Mouse (Mus musculus) liver, adult 10 weeks (tissue): ENCODE results near the gene Alas2. TPM values are rescaled to one million over a fixed set of nuclear protein-coding genes. Genes with fewer than 3 reads are reported as not detected.

Experiments
- polyA plus RNA-seq: library from polyadenylated mRNA; stranded (reverse); fragments of 350-450 nt; fragmentation: Illumina TruSeq; extraction: RNeasy Lipid Tissue Mini Kit (QIAGEN cat#74804); gene quantifications from one replicate; pipeline ENCODE4 v1.2.3, GENCODE M21; 2014; ENCODE audit warnings: low read depth, low replicate concordance

The Alas2 gene
- polyA plus RNA-seq = 8.7 TPM

DNA sequence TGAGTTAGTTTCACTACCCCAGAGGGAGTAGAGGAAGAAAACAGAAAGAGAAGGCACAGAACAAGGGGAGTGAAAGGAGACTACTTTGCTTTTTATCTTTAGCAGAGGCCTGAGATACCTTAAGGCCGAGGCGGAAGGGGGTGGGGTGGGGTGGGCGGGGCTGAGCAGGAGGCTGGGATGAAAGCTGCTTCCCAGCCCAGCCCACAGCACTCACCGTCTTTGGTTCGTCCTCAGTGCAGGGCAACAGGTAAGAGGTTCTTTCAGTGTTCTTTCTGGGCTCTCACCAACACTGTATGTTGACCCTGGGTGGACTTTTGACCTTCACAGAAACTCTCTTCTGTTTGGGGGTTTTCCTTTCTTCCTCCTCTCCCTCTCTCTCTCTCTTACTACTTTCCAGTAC, at the start of gene Alas2:
Gene Alas2 (plus strand): TSS at position 137 of the 400 bp plus-strand sequence.

GRCm38 (mm10) chrX:150588023-150588764, 41.0 kb downstream of the Alas2 start, which contains the start of gene Pfkfb1:
TSS of gene Pfkfb1 (plus strand) at chrX:150588229.

DNA sequence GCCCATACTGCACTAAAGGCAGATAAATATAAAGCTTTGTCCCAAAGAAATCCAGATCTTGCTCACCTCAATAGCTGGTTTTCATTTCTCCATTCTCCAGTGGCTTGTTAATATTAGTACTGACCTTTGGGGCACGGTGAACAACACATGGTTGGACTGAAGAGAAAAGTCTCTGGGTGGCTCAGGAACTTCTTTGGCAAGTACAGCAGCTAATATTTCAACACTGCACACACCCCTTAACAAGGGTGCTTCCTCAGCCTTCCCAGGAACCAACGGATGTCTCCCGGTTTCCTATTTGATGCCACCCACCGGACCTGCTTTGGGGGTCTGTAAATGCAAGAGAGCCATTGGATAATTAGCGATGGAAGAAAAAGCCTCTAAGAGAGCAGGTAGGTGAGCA, 42.5 kb downstream of the Alas2 start, which contains the start of gene Apex2:
Gene Apex2 (minus strand): TSS at position 173 of the 400 bp plus-strand sequence.

Other genes with a start within 250 kb of the Alas2 start
- gene Tmem29, start 88.2 kb upstream of the Alas2 start, polyA plus RNA-seq = 29.7 TPM
- gene Pfkfb1, start 40.9 kb downstream of the Alas2 start, polyA plus RNA-seq = 26.9 TPM
- 2.8 TPM for gene Apex2, start 42.5 kb downstream of the Alas2 start, polyA plus RNA-seq
- not detected for gene Tro, start 110.2 kb downstream of the Alas2 start, polyA plus RNA-seq